Mouse (Mus musculus): ENCODE measurements around the gene Tbkbp1.
"Not testable (repeated sequence)": the region's sequence is repeated elsewhere in the genome, so short reads cannot be mapped to it uniquely, and the experiment has no call there.

Tbkbp1 gene

DNA sequence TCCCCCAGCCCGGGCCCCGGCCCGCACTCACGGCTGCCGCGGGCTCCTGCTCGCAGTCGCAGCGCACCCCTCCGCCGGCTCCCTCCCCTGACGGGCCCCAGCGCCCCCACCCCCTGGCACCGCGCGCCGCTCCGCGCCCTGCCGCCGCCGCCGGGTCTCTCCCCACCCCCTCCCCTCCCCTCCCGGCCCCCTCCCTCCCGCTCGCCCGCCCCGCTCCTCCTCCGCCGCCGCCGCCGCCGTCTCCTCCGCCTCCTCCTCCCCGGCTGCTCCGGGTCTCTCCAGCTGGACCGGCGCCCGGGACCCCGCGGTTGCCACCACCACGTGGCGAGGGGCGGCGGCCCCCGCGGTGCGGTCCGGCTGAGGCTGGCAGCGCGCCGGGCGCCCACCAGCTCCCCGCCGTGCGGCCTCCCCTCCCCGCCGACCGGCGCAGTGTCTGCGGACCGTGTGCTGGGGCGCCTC, at the start of gene Tbkbp1:
TSS of gene Tbkbp1 (minus strand) at position 153 of the 459 bp plus-strand sequence.
- DNase-seq (ENCODE audit: low read depth, low spot score) = no peak

DNA sequence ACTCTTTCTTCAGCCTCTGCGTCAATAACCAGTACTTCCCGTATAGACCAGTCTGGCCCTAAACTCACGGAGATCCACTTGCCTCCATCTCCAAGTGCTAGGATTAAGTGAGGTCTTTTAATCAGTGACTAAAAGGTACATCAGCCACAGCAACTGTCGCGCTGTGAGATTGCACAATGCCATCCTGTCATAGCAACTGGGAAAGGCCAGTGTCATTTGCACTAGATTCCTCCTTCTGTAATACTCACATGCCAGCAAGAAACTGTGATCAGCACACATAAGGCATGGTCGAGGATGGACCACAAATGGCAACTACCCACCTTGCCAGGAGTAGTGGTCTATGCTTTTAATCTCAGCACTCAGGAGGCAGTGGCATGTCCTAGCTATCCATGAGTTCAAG, 48.2 kb upstream of the Tbkbp1 start:
- no peak for DNase-seq (ENCODE audit: low read depth, low spot score)

DNA sequence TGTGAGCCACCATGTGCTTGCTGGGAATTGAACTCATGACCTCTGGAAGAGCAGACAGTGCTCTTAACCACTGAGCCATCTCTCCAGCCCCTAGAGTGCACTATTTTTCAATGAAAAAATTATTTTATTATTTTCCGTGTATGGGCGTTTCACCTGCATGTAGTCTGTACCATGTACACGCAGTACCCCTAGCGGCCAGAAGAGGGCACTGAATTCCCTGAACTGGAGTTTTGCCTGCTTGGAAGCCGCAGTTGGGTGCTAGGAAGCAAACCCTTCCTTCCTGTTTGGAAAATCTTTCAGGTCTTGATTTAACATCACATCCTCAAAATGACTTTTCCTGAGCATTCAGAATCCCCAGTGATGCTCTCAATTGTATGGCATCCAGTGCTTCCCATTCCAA, 47.3 kb upstream of the Tbkbp1 start:
- DNase-seq (ENCODE audit: low read depth, low spot score) = peak; percentile 68

DNA sequence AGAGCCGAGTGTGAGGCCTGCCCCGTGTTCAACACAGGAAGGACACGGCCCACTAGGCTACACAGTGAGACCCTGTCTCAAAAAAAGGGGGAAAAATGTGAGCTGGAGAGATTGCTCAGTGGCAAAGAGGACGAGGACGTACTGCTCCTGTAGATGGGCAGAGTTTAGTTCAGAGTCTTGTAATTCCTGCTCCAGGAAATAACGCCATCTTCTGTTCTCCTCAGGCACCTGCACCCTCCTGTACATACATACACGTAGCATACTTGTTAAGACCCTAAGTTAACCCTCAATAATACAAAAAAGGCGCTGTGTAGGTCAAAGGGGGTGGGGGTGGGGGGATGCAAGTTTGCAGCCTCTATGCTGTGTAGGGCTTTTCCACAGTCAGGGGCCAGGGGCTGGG, 45.7 kb upstream of the Tbkbp1 start:
- DNase-seq (ENCODE audit: low read depth, low spot score) = no peak

DNA sequence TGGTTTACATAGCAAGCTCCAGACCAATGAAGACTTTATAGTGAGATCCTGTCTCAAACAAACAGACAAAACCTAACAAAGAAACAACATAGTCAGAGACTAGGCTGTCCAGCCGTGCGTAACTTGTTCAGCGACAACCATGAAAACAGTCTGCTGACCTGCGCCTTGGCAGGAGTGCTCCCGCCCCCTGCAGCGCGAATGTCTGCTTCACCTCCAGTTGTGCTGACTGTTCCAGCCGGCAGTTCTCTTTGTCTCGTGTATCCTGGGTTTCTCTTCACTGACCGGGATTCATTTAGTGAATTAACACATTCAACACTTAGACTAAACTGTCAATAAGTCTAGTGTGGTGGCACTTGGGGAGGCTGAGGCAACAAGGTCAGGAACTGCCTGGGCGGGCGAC, 45.2 kb upstream of the Tbkbp1 start:
- DNase-seq (ENCODE audit: low read depth, low spot score) = no peak

DNA sequence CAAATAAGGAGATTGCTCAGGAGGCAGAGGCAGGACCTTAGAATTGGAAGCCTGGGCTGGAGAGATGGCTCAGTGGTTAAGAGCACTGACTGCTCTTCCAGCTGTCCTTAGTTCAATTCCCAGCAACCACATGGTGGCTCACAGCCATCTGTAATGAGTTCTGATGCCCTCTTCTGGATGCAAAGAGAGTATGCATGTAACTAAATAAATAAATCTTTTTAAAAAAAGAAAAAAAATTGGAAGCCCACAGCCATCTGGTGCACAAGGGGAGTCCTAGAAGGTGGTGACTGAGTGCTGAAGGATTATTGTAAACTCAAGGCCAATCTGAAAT, 41.3 kb upstream of the Tbkbp1 start:
- no peak for DNase-seq (ENCODE audit: low read depth, low spot score)

DNA sequence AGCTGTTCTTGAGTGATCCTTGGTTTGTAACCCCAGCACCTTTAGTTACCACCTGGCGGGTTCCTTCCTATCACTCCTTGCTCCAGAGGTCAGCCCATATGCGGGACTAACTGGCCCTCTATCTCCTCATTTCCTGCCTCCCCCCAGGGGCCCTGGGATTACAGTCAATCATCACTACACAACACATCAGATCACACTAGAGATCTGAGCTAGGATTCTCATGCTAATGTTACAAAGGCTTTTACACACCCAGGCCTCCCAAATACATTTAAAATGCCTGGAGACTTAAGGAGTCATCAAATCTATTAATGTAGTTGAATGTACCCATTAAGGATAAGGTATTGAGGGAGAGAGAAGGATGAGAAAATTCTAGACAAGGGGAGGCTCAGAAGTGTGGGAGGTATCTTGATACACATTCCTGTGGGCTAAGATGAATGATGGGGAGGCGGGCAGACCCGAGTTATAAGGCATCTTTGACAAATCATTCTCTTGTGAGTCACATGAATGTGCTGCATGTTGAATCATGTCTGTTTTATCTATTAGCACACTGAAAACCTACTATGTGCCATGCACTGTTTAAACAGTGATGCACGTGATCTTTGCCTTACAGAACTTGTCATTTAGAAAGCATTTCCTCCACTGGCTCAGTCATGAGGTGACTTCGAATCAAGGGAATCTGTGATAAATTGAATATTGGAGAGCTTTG, 40.8 kb upstream of the Tbkbp1 start:
- no peak for DNase-seq (ENCODE audit: low read depth, low spot score)

DNA sequence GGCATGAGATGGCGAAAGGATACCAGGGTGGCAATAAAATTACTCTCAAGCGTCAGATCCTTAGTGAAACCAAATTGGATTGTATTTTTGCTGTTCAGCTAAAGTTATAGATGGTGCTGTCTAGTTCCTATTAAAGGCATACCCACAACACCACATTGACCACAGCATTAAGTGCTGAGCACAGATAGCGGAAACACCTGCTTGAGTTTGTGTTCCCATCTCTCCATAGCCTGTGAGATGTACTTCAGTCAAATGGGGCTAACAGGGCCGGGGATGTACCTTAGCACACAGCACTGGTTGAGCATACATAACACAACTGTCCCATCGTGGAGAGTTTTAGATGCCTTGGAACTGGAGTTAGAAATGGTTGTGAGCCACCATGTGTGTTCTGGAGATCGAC, 39.7 kb upstream of the Tbkbp1 start:
- no peak for DNase-seq (ENCODE audit: low read depth, low spot score)

DNA sequence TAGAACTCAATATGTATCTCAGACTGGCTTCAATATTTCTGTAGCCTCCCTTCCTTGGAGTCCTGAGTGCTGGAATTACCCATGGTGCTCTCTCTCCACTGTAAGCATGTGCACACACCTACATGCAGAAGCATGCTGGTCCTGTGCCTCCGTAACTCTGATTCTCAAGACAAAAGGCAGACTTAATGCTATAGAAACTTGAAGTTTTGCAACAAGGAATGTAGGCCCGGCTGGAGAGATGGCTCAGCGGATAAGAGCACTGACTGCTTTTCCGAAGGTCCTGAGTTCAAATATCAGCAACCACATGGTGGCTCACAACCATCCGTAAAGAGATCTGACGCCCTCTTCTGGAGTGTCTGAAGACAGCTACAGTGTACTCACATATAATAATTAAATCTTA, 38.4 kb upstream of the Tbkbp1 start:
- DNase-seq (ENCODE audit: low read depth, low spot score) = not testable (repeated sequence)

DNA sequence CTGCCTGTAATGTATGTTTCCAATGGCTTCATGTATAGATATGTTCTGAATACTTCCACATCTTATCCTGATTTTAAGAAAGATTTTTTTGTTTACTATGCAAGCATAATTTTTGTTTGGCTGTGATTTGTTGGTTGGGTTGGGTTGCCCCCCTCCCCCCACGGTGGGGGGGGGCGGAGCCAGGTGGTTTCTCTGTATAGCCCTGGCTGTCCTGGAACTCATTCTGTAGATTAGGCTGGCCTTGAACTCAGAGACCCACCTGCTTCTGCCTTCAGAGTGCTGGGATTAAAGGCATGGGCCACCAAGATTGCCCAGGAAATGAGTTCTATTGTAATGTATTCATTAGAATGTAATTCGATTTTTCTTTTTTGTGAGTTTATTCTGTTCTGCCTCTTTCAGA, 37.9 kb upstream of the Tbkbp1 start:
- no peak for DNase-seq (ENCODE audit: low read depth, low spot score)

DNA sequence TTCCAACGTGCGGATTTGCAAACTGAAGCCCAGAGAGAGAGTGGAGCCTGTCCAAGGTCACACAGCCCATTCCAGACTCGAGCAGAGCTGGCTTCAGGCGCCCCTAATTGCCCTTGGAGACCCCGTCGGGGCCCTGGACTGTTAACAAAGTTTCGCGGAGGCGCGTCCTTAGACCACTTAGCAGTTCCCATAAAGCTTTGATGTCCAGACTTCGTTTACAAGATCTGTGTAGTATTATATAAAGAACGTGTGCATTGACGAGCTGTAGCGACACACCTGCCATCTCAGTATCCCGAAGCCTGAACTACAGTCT, 37.3 kb upstream of the Tbkbp1 start:
- DNase-seq (ENCODE audit: low read depth, low spot score) = no peak

DNA sequence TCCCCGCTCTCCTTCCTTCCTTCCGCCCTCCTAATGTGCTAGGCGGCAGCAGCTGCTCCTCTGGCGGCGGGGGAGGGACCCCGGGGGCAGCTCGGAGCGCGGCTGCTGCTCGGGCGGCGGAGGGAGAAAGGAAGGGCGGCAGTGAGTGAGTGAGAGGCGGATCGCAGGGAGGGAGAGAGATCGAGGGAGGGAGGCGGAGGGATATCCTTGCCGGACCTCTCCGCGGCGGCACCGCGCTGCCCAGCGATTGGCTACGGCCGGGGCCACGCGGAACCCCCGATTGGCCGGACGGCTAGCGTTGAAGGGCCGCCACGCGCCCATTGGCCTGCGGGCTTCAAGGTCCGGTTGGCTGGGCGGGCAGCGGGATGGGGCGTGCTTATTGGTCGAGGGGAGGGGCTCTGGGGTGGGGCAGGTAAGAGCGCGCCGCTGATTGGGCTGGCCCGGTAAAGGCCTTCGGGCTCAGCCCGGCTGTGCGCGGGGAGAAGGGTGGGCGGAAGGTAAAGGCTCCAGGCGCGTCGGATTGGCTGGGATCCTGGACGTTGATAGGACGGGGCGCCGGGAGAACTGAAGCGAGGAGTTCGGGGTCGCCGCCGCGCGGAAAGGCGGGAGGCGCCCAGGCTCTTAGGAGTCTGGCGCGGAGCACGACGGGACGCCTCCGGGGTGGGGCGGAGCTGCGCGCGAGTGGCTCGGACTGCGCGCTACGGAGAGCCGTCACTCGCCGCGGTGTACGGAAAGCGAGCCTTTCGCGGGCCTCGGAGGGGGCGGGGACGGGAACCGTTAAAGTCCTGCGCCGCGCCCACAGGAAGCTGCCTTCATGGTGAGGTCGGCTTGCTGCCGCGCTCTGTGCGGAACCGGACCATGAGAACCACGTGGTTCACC, 36.7 kb upstream of the Tbkbp1 start, which contains the start of gene Kpnb1:
TSS of gene Kpnb1 (minus strand) at position 118 of the 879 bp plus-strand sequence.
- peak; percentile 99 for DNase-seq (ENCODE audit: low read depth, low spot score)

DNA sequence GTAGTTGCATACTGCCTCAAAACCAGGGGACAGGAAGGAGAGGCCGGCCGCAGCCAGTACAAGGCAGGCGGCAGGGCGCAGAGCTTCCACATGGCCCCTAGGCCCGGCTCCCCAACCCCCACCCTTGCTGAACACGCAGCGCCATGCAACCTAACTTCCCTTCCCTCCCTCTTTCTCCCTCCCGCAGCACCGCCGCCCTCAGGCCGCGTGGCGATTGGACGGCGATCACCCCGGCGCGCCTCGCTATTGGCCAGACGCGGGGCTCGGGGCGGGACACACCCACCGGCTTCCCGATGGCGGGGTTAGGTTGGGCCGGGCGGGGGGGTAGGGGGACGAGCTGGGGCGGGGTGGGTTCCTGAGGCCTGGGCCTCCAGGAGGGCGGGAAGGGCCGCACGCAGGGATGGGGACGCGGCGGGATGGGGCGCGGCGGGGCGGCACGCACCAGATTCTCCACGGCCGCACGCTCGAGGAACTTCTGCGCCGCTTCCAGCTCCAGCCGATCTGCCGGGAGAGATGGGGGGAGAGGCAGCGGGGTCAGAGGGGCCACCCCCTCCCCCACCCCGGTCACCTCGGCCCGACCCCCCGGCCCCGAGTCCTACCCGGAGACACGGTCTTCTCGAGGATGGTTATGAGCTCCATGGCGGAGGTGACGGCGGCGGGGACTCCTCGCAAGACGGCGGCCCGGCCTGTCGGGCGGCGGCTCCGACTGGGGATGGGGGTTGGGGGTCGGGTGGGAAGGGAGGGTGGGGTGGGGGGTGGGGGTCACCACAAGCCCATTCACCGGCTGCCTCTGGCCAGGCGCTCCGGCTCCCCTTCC, 35.9 kb upstream of the Tbkbp1 start:
- DNase-seq (ENCODE audit: low read depth, low spot score) = peak; percentile 96

DNA sequence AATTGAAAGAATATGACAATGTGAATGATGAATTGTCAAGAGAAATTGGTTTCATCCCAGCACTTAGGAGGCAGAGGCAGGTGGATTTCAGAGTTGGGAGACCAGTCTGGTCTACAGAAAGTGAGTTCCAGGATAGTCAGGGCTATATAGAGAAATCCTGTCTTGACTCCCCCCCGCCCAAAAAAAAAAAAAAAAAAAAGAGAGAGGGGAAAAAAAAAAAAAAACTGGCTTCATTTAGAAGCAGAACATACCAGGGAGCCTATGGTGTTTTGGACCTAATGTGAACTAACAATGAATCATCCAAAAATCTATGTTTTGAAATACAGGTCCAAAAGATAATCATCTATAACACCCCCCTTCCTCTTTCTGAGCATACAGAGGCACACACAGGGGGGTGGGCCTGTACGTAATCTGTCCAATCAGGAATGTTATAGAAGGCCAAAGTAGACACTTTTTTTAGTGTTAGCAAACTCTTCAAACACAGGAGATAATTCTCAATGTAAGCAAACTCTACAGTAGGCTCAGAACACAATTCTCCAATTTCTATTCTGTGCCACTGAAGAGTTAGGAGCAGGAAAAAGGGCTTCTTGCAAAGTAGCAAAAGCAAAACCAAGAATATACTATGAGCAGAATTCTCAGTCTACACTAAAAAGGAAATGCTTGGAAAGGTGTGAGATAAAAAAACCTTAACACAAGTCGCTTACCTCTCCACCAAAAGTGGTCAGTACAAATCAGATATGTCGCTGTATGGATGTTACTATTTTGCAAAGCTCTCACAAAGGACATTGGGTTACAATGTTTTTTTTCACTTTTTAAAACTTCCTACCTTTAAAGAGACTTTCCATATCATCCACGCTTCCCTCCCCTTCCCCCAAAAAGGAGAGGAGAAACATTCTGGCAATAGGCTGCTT, 34.7 kb upstream of the Tbkbp1 start:
- no peak for DNase-seq (ENCODE audit: low read depth, low spot score)

DNA sequence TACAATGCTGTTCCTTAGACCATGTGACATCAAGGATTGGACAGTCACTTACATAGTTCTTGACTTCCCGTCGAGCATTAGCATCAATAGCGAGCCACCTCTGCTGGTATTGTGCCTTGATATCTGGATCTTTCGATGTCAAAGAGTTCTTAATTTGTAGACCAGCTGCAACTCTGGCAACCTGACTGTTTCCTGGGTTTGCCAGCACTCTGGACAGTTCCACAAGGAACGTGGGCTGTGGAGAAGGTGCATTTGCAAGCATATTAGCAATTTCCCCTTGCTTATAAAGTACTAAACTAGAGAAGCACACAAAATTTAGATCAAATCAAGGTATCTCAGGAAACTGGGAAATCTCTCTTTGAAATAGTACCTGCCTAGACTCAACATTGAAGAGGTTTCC, 33.6 kb upstream of the Tbkbp1 start:
- no peak for DNase-seq (ENCODE audit: low read depth, low spot score)

DNA sequence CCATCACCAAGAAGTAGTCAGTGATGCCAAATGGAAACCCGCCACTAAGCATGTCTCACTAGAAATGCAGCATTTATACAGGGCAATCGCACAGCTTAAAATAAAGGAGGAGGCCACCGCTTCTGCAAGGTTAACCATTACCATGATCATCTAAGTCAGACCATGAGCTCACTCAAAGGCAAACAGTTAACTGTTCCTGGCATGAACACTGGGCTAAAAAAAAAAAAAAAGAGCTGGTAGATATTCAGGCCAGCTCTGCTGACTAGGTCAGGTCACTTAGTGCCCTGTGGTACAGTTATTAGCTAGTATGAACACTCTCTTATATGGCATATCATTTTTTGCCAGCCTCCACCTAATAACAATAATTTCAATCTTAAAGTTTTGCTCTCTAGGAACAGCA, 31.2 kb upstream of the Tbkbp1 start:
- no peak for DNase-seq (ENCODE audit: low read depth, low spot score)

DNA sequence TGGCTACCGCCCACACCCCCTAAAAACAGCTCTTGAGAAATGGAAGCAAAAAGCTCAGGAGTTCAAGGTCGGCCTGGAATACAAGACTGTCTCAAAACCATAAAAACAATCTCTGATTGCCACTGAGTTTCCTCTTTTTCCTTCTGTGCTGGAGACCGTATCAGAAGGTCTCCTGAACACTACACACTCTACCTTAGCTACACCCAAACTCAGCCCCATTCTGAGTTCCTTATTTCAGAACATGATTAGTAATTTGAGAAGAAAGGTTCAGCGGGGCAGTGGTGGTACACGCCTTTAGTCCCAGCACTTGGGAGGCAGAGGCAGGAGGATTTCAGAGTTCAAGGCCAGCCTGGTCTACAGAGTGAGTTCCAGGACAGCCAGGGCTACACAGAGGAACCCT, 29.8 kb upstream of the Tbkbp1 start:
- no peak for DNase-seq (ENCODE audit: low read depth, low spot score)

DNA sequence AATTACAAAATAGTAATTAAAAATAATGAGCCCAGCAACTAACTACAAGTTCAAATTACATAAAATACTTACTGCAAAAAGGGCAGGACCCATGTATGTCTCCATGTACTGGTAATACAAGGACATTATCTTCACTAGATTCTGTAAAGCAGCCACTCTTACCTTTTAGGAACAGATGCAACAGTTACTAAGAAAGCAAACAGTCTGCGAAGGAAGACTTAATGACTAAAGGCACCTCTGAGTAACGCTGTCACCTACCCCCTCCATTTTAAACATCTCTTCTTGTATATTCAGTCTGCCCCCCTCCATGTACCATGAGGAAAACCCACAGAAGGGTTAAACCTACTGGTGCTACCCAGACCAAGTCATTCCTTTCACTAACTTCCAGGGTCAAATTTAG, 26.9 kb upstream of the Tbkbp1 start:
- no peak for DNase-seq (ENCODE audit: low read depth, low spot score)

DNA sequence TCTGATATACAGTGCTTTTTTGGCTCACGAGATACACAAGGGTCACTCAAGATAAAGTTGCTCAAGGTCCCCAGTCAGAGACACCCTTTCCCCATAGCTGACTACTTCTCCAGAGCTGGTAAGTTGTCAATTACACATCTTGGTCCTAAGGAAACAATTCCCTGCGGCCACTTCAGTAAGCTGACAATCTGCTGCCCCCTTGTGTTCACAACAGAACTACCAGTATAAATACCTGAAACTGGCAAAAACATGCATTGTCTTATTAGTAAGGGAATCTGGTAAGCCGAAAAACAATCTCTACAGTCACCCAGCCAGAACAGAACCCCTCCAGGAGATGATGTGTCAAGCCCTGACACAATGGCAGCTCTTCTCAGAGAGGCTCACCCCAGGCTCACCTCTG, 25.6 kb upstream of the Tbkbp1 start:
- peak; percentile 54 for DNase-seq (ENCODE audit: low read depth, low spot score)

DNA sequence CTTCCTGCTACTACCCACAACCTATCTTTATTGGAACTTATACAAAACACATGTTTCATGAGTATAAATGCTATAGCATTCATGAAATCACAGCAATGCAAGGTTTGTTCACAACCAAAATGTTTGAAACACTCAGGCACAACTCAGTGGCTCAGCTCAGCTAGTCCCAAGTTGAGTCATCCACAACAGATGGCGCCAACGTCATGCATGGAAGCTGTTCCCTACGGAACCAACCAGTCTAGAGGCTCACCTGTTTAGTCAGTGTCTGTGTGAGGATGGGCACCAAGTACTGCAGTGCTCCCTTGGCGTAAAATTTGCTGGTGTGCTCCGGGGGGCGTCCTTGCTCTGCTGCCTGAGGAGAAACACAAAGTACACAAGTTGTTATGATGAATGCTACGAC, 24.2 kb upstream of the Tbkbp1 start:
- no peak for DNase-seq (ENCODE audit: low read depth, low spot score)

DNA sequence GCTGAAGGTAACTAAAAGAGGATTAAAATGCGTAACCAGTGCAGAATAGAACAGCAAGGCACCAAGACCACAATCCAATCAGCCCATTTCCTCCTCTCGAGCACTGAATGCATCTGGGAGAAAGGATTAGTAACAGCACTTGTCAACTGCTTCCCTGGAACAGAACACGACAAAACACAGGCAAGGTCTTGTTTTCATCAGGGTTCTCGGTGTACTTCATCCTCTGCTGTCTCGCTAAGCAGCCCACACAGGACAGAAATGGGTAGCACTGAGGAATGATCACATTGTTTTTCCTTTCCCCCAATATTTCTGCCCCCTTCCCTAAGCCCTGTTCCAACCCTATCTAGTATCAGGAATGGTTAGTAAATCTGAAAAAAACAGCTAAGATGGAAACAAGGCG, 9.0 kb upstream of the Tbkbp1 start:
- DNase-seq (ENCODE audit: low read depth, low spot score) = no peak

Measured in mesoderm, embryonic 11.5 days (tissue).